Mouse (Mus musculus) embryonic stem cell, embryonic (primary cell): ENCODE results near the gene N4bp3.

ENCODE experiments used
- CTCF ChIA-PET, 4 experiments: fragments of 300-600 bp in 2 of 4; fragments of 350-600 bp in 2 of 4; sonication (Branson Sonifier 250); formaldehyde crosslinking; loops; one replicate each; lab custom pipeline; 2022; ENCODE audit warnings: inconsistent platforms in 2 of 4; lab: Charles Lee
- POLR2A ChIA-PET, 4 experiments: fragments of 300-600 bp in 2 of 4; fragments of 350-600 bp in 2 of 4; sonication (Branson Sonifier 250); formaldehyde crosslinking; loops; one replicate each; lab custom pipeline; 2022; ENCODE audit warnings: antibody characterized with exemption in 4 of 4, inconsistent platforms in 1 of 4; lab: Charles Lee

The N4bp3 gene

GRCm38 (mm10) chr11:51632130-51632753 is 18.4 kb downstream of the N4bp3 start:
- ChIA-PET CTCF (interaction anchor here in 1 of 4 experiments (0.9 kb wide), 1 partner anchor 18 kb away, joined by 3 read pairs; no protein-coding TSS in a partner anchor), POLR2A (interaction anchor here (0.5 to 62.0 kb wide), 18 partner anchors 8 to 71 kb away, joined by 3 to 3635 read pairs (median 7); partner anchors contain the start of genes 0610009B22Rik (in 3 of the 4), D930048N14Rik (in 2 of the 4), Hnrnpab (in 2 of the 4) and N4bp3 (in 2 of the 4))

- ChIA-PET CTCF (interaction anchor here (0.5 to 2.3 kb wide), 4 partner anchors 10 to 52 kb away, joined by 3 to 8 read pairs (median 6); partner anchors contain the start of gene Nhp2 (in 1 of the 4)), POLR2A (interaction anchor here (0.6 to 62.0 kb wide), 30 partner anchors 6 to 653 kb away, joined by 3 to 3635 read pairs (median 5); partner anchors contain the start of genes Hnrnpab (in 4 of the 4), 0610009B22Rik (in 2 of the 4), D930048N14Rik (in 2 of the 4) and N4bp3 (in 2 of the 4))
Observed at GRCm38 (mm10) chr11:51629651-51630314, 20.9 kb downstream of the N4bp3 start.

GRCm38 (mm10) chr11:51627907-51628306 is 22.7 kb downstream of the N4bp3 start:
- POLR2A ChIA-PET: interaction anchor here in 3 of 4 experiments (1.2 to 62.0 kb wide), 11 partner anchors 4 to 61 kb away, joined by 3 to 3635 read pairs (median 240); partner anchors contain the start of genes Nhp2 (in 3 of the 3), 0610009B22Rik (in 2 of the 3), D930048N14Rik (in 2 of the 3) and Hnrnpab (in 2 of the 3)
- CTCF ChIA-PET: interaction anchor here in 1 of 4 experiments (1.2 kb wide), 1 partner anchor 54 kb away, joined by 4 read pairs; no protein-coding TSS in a partner anchor

GRCm38 (mm10) chr11:51627425-51627824 is 23.2 kb downstream of the N4bp3 start:
- POLR2A ChIA-PET: interaction anchor here (0.9 to 62.0 kb wide), 15 partner anchors 3 to 61 kb away, joined by 3 to 3635 read pairs (median 54); partner anchors contain the start of genes Nhp2 (in 3 of the 4), 0610009B22Rik (in 2 of the 4), D930048N14Rik (in 2 of the 4) and Hnrnpab (in 2 of the 4)
- CTCF ChIA-PET: interaction anchor here in 2 of 4 experiments (1.2 kb wide), 2 partner anchors 54 kb away, joined by 4 to 6 read pairs; no protein-coding TSS in a partner anchor

- ChIA-PET POLR2A (interaction anchor here (0.7 to 62.0 kb wide), 29 partner anchors 1 to 78 kb away, joined by 3 to 3635 read pairs (median 6); partner anchors contain the start of genes Hnrnpab (in 4 of the 4), Rmnd5b (in 4 of the 4), 0610009B22Rik (in 3 of the 4) and D930048N14Rik (in 3 of the 4)), CTCF (interaction anchor here (0.6 to 1.8 kb wide), 6 partner anchors 11 to 78 kb away, joined by 3 to 7 read pairs (median 6); no protein-coding TSS in a partner anchor)
Observed at GRCm38 (mm10) chr11:51625187-51625820, 25.3 kb downstream of the N4bp3 start.

GRCm38 (mm10) chr11:51622971-51623491 is 27.6 kb downstream of the N4bp3 start:
- POLR2A ChIA-PET: interaction anchor here (0.6 to 62.0 kb wide), 15 partner anchors 1 to 65 kb away, joined by 3 to 3635 read pairs (median 164); partner anchors contain the start of genes Hnrnpab (in 3 of the 4), 0610009B22Rik (in 2 of the 4), D930048N14Rik (in 2 of the 4) and N4bp3 (in 2 of the 4)
- CTCF ChIA-PET: interaction anchor here in 1 of 4 experiments (0.7 kb wide), 1 partner anchor 59 kb away, joined by 3 read pairs; no protein-coding TSS in a partner anchor

- ChIA-PET POLR2A (interaction anchor here (0.6 to 62.0 kb wide), 25 partner anchors 2 to 569 kb away, joined by 3 to 3635 read pairs (median 7); partner anchors contain the start of genes Hnrnpab (in 4 of the 4), Rmnd5b (in 3 of the 4), 0610009B22Rik (in 2 of the 4) and D930048N14Rik (in 2 of the 4)), CTCF (interaction anchor here in 1 of 4 experiments (1.2 kb wide), 1 partner anchor 66 kb away, joined by 3 read pairs; no protein-coding TSS in a partner anchor)
Observed at GRCm38 (mm10) chr11:51621776-51622175, 28.9 kb downstream of the N4bp3 start.

- CTCF ChIA-PET: interaction anchor here in 3 of 4 experiments (0.7 to 3.9 kb wide), 5 partner anchors 35 to 356 kb away, joined by 3 to 75 read pairs (median 4); partner anchors contain the start of genes 0610009B22Rik (in 1 of the 3) and Phykpl (in 1 of the 3)
- POLR2A ChIA-PET: interaction anchor here (0.5 to 62.0 kb wide), 34 partner anchors 4 to 1347 kb away, joined by 3 to 3635 read pairs (median 13); partner anchors contain the start of genes Hnrnpab (in 4 of the 4), 0610009B22Rik (in 3 of the 4), D930048N14Rik (in 3 of the 4) and N4bp3 (in 3 of the 4)
Observed at GRCm38 (mm10) chr11:51620084-51620483, 30.6 kb downstream of the N4bp3 start.

- CTCF ChIA-PET: interaction anchor here in 3 of 4 experiments (0.6 to 3.9 kb wide), 10 partner anchors 10 to 357 kb away, joined by 3 to 75 read pairs (median 3); partner anchors contain the start of genes Hnrnpab (in 2 of the 3), 0610009B22Rik (in 1 of the 3), Phykpl (in 1 of the 3) and Rmnd5b (in 1 of the 3)
- POLR2A ChIA-PET: interaction anchor here (0.5 to 62.0 kb wide), 53 partner anchors 4 to 1669 kb away, joined by 3 to 3635 read pairs (median 7); partner anchors contain the start of genes Hnrnpab (in 4 of the 4), 0610009B22Rik (in 3 of the 4), D930048N14Rik (in 3 of the 4) and N4bp3 (in 3 of the 4)
Observed at GRCm38 (mm10) chr11:51619409-51620060, 31.1 kb downstream of the N4bp3 start, which contains the start of gene Nhp2. Gene Nhp2, plus strand, starts transcription at chr11:51619735.

- POLR2A ChIA-PET: interaction anchor here (0.5 to 62.0 kb wide), 54 partner anchors 5 to 1890 kb away, joined by 3 to 3635 read pairs (median 7); partner anchors contain the start of genes Hnrnpab (in 4 of the 4), 0610009B22Rik (in 3 of the 4), D930048N14Rik (in 3 of the 4) and N4bp3 (in 3 of the 4)
- CTCF ChIA-PET: interaction anchor here (0.7 to 4.6 kb wide), 14 partner anchors 13 to 1032 kb away, joined by 3 to 76 read pairs (median 6); partner anchors contain the start of genes 0610009B22Rik (in 2 of the 4), Hnrnpab (in 2 of the 4), Phykpl (in 1 of the 4) and Rmnd5b (in 1 of the 4)
Observed at GRCm38 (mm10) chr11:51618894-51619408, 31.7 kb downstream of the N4bp3 start.

- POLR2A ChIA-PET: interaction anchor here (0.6 to 62.0 kb wide), 48 partner anchors 6 to 1681 kb away, joined by 3 to 3635 read pairs (median 4); partner anchors contain the start of genes 0610009B22Rik (in 4 of the 4), Hnrnpab (in 4 of the 4), N4bp3 (in 3 of the 4) and Rmnd5b (in 3 of the 4)
- CTCF ChIA-PET: interaction anchor here (0.6 to 4.6 kb wide), 38 partner anchors 8 to 385 kb away, joined by 3 to 76 read pairs (median 5); partner anchors contain the start of genes 0610009B22Rik (in 4 of the 4), Hnrnpab (in 2 of the 4), D930048N14Rik (in 1 of the 4) and N4bp3 (in 1 of the 4)
Observed at GRCm38 (mm10) chr11:51617693-51618092, 32.9 kb downstream of the N4bp3 start.

- ChIA-PET CTCF (interaction anchor here (0.6 to 4.6 kb wide), 11 partner anchors 14 to 615 kb away, joined by 3 to 76 read pairs (median 4); no protein-coding TSS in a partner anchor), POLR2A (interaction anchor here (0.6 to 62.0 kb wide), 25 partner anchors 5 to 1851 kb away, joined by 3 to 3635 read pairs (median 39); partner anchors contain the start of genes Hnrnpab (in 4 of the 4), 0610009B22Rik (in 3 of the 4), D930048N14Rik (in 2 of the 4) and N4bp3 (in 2 of the 4))
Observed at GRCm38 (mm10) chr11:51616113-51616512, 34.5 kb downstream of the N4bp3 start.

- ChIA-PET POLR2A (interaction anchor here (0.7 to 62.0 kb wide), 23 partner anchors 4 to 608 kb away, joined by 3 to 3635 read pairs (median 19); partner anchors contain the start of genes Hnrnpab (in 3 of the 4), 0610009B22Rik (in 2 of the 4), D930048N14Rik (in 2 of the 4) and N4bp3 (in 2 of the 4)), CTCF (interaction anchor here (0.6 to 4.6 kb wide), 9 partner anchors 15 to 615 kb away, joined by 3 to 76 read pairs (median 4); no protein-coding TSS in a partner anchor)
Observed at GRCm38 (mm10) chr11:51615601-51616000, 35.0 kb downstream of the N4bp3 start.

GRCm38 (mm10) chr11:51615129-51615528 is 35.5 kb downstream of the N4bp3 start:
- POLR2A ChIA-PET: interaction anchor here in 3 of 4 experiments (0.6 to 62.0 kb wide), 22 partner anchors 4 to 1238 kb away, joined by 3 to 3635 read pairs (median 14); partner anchors contain the start of genes 0610009B22Rik (in 3 of the 3), Hnrnpab (in 3 of the 3), D930048N14Rik (in 2 of the 3) and N4bp3 (in 2 of the 3)
- CTCF ChIA-PET: interaction anchor here (0.6 to 4.6 kb wide), 6 partner anchors 48 to 193 kb away, joined by 3 to 76 read pairs (median 10); no protein-coding TSS in a partner anchor
